Mouse (Mus musculus): ENCODE data around the gene Baat. TPM values are rescaled to one million over a fixed set of nuclear protein-coding genes. Genes with fewer than 3 reads are reported as not detected.

Baat gene
- not detected in 2 replicates for polyA plus RNA-seq (2015; fragmentation: Nextera tagmentation; extraction: Ambion mirVana)

DNA sequence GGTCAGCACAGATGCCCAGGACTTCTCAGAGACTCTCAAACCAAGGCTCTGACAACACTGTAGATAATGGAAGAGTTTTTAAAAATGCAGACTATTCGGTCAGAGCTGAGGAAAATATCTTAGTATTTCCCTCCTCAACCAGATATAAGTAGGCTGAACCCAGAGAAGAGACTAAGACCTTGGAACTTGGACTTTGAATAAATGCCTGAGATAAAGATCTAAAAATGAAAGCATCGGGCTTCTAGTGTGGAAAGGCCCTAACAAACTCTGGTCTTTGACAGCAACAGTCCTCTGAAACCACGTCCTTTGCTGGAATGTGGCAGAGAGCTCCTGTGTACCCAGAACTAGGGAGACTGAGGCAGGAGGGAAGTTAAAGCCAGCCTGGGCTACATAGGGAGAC, at the start of gene Baat:
TSS of gene Baat (minus strand) at position 172 of the 400 bp plus-strand sequence.
- Histone ChIP-seq H3K27me3 (replicated peaks; ENCODE audit: control insufficient read depth, insufficient read depth, low read length) (no peaks in the 10 kb centered on the region), H3K36me3 (ENCODE audit: control insufficient read depth, insufficient read depth, low read length) (no peaks in the 10 kb centered on the region), H3K4me1 (ENCODE audit: control insufficient read depth, insufficient read depth, low read depth, low read length) (no peaks in the 10 kb centered on the region), H3K9me3 (ENCODE audit: control insufficient read depth, low read length) (no peaks in the 10 kb centered on the region), H3K27ac (ENCODE audit: low read depth, low read length) (no peak within 1 kb of the TSS), H3K4me2 (ENCODE audit: low read length) (no peak within 1 kb of the TSS), H3K4me3 (ENCODE audit: low read length) (no peak within 1 kb of the TSS), H3K9ac (ENCODE audit: low read depth, low read length) (no peak within 1 kb of the TSS)
- WGBS: 78% methylated on average over 3 of the region's 3 CpGs
- ATAC-seq: no peak

DNA sequence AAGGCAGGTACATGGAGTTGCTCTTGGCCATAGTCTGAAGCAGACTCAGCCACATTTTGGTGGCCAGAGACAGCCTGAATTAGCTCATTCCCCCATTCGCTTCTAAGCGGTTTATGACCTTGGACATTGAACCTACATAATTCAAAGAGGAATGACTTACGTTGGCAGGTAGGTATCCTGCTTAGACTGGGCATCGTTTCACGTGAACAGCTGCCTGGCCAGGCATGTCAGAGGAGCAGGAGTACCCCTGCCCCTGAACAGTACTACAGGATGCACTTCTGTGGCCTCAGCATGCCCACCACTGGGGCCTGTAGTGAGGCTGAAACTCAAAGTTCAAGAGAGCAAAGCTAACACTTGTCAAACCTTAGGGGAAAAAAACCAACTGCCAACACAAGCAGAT, 47.0 kb upstream of the Baat start:
- ATAC-seq: no peak
- Histone ChIP-seq H3K9ac (ENCODE audit: low read depth, low read length) (no peak overlapping the region), H3K36me3 (ENCODE audit: control insufficient read depth, insufficient read depth, low read length) (no peaks in the 10 kb centered on the region), H3K4me2 (ENCODE audit: low read length) (no peak overlapping the region), H3K4me3 (ENCODE audit: low read length) (no peak overlapping the region), H3K4me1 (ENCODE audit: control insufficient read depth, insufficient read depth, low read depth, low read length) (no peaks in the 10 kb centered on the region), H3K9me3 (ENCODE audit: control insufficient read depth, low read length) (no peaks in the 10 kb centered on the region), H3K27me3 (replicated peaks; ENCODE audit: control insufficient read depth, insufficient read depth, low read length) (no peaks in the 10 kb centered on the region), H3K27ac (ENCODE audit: low read depth, low read length) (no peak overlapping the region)
- WGBS: 85% methylated on average over 5 of the region's 5 CpGs

DNA sequence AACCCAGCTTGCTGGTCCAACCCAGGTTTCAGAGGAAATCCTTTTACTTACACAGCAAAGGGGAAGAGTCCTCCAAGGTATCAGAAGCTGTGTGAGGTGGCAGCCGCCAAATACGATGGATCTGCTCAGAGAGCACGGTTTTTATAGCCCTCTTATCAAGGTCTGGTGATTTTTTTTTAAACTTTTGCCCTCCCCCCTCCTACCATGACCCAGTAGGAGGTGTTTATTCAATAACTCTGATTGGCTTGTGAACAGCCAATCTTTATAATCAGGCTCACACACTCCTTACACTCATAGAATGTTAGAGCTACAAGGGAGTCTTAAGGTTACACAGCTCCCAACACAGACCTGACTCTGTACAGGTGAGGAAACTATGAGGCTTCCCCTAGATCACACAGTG, 43.0 kb upstream of the Baat start, which contains the start of gene Aldob:
TSS of gene Aldob (minus strand) at position 164 of the 400 bp plus-strand sequence.
- no peaks in the 10 kb centered on the region for H3K27me3 ChIP-seq (replicated peaks; ENCODE audit: control insufficient read depth, insufficient read depth, low read length)
- no peak within 1 kb of the TSS for H3K27ac ChIP-seq (ENCODE audit: low read depth, low read length)
- WGBS: 71% methylated on average over 3 of the region's 3 CpGs
- no peak within 1 kb of the TSS for H3K4me2 ChIP-seq (ENCODE audit: low read length)
- H3K4me1 ChIP-seq (ENCODE audit: control insufficient read depth, insufficient read depth, low read depth, low read length): no peaks in the 10 kb centered on the region
- no peaks in the 10 kb centered on the region for H3K36me3 ChIP-seq (ENCODE audit: control insufficient read depth, insufficient read depth, low read length)
- no peaks in the 10 kb centered on the region for H3K9me3 ChIP-seq (ENCODE audit: control insufficient read depth, low read length)
- no peak within 1 kb of the TSS for H3K9ac ChIP-seq (ENCODE audit: low read depth, low read length)
- ATAC-seq: no peak
- no peak within 1 kb of the TSS for H3K4me3 ChIP-seq (ENCODE audit: low read length)

DNA sequence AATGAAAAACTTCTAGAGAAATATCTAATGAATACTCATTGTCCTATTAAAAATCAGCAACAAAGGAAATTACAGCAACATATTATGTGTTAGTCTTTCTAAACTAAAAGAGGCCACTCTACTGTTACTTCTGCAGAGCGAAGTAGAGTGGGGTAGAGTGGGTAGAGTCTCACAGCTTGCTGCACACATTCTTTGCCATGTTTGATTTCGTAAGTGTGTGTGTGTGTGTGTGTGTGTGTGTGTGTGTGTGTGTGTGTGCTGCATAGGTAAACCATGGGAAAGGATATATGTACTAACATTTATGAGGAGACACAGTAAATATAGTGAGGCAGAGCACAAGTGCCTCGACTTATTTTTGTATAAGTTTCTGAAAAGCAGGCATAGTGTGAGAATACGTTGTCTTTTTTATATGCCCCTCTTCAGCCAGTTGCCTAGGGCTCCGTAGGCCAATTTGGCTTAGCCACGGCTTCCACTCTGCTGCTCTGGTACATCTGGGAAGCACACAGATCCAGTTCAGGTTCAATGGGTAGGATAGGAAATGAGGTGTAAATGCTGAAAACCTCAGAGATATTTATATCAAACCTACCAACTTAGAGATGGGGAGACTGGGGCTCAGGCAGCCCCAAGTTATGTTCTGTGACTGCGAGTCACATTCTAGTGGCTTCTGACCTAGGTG, 41.3 kb upstream of the Baat start:
- 84% methylated on average over 7 of the region's 7 CpGs for WGBS
- Histone ChIP-seq H3K4me3 (ENCODE audit: low read length) (no peak overlapping the region), H3K9me3 (ENCODE audit: control insufficient read depth, low read length) (no peaks in the 10 kb centered on the region), H3K36me3 (ENCODE audit: control insufficient read depth, insufficient read depth, low read length) (no peaks in the 10 kb centered on the region), H3K27me3 (replicated peaks; ENCODE audit: control insufficient read depth, insufficient read depth, low read length) (no peaks in the 10 kb centered on the region), H3K9ac (ENCODE audit: low read depth, low read length) (no peak overlapping the region), H3K27ac (ENCODE audit: low read depth, low read length) (no peak overlapping the region), H3K4me1 (ENCODE audit: control insufficient read depth, insufficient read depth, low read depth, low read length) (no peaks in the 10 kb centered on the region), H3K4me2 (ENCODE audit: low read length) (no peak overlapping the region)
- no peak for ATAC-seq

DNA sequence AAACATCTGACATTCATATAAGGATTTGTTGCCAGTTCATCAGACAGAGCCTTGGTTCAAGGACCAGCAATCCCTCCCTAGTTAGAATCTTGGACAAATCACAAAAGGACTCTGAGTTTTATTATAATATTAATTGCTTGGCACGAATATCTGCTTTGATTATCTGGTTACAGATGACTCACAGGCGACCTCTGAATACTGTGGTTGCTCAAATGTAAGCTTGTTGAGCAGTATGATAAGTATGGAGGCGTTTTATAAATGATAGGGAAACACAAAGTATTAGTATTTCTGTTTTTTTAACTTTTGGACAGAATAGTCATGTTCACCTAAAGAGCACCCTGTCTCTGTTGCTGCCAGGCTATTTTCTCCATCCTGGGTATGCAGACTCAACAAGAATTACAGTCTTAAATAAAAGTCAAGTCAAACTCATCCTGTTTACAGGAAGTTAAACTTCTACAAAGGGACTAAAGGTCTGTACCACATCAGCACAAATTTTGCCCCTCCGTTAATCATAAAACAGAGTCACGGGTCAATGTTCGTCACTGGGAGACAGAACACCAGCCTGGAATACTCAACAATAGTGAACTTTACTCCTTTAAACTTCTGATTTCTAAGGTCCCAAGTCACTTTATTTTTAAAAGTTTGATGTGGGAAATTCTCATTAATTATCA, 40.7 kb upstream of the Baat start:
- no peak for ATAC-seq
- Histone ChIP-seq H3K4me3 (ENCODE audit: low read length) (no peak overlapping the region), H3K9me3 (ENCODE audit: control insufficient read depth, low read length) (no peaks in the 10 kb centered on the region), H3K36me3 (ENCODE audit: control insufficient read depth, insufficient read depth, low read length) (no peaks in the 10 kb centered on the region), H3K9ac (ENCODE audit: low read depth, low read length) (no peak overlapping the region), H3K27me3 (replicated peaks; ENCODE audit: control insufficient read depth, insufficient read depth, low read length) (no peaks in the 10 kb centered on the region), H3K4me2 (ENCODE audit: low read length) (no peak overlapping the region), H3K4me1 (ENCODE audit: control insufficient read depth, insufficient read depth, low read depth, low read length) (no peaks in the 10 kb centered on the region), H3K27ac (ENCODE audit: low read depth, low read length) (no peak overlapping the region)
- 74% methylated on average over 6 of the region's 6 CpGs for WGBS

DNA sequence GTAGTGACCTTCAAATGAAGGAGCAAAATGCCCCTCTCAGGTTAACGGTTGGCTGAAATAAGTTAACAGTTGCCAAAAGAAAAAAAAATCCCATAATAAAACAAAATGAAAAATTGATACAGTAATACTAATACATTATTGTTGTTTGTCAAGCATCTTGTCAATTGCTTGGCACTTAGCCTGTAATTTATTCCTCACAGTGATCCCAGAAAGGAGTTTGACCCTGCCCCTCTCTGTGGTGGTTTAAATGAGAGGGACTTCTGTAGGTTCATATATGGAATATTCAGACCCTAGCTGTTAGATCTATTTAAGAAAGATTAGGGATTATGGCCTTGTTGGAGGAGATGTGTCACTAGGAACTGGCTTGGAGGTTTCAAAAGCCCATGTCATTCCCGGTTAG, 39.7 kb upstream of the Baat start:
- Histone ChIP-seq H3K36me3 (ENCODE audit: control insufficient read depth, insufficient read depth, low read length) (no peaks in the 10 kb centered on the region), H3K4me1 (ENCODE audit: control insufficient read depth, insufficient read depth, low read depth, low read length) (no peaks in the 10 kb centered on the region), H3K4me3 (ENCODE audit: low read length) (no peak overlapping the region), H3K27me3 (replicated peaks; ENCODE audit: control insufficient read depth, insufficient read depth, low read length) (no peaks in the 10 kb centered on the region), H3K4me2 (ENCODE audit: low read length) (no peak overlapping the region), H3K27ac (ENCODE audit: low read depth, low read length) (no peak overlapping the region), H3K9ac (ENCODE audit: low read depth, low read length) (no peak overlapping the region), H3K9me3 (ENCODE audit: control insufficient read depth, low read length) (no peaks in the 10 kb centered on the region)
- WGBS: 91% methylated on average over 2 of the region's 2 CpGs
- ATAC-seq: no peak

DNA sequence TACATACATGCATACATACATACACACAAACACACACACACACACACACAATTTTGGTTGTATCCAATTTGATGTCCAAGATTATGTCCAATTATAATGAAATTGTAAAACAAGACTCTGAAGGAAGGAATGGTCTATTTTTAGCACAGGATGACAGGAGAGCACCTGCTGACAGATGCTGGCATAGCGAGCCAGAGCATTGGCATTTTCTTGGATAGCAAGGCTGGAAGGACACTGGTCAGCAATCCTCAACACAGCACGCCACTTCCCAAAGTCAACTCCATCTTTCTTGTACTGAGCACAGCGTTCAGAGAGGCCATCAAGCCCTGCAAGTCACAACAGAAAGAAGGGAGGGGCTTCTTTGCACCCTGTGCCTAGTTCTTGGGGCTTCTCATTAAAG, 34.6 kb upstream of the Baat start:
- H3K27ac ChIP-seq (ENCODE audit: low read depth, low read length): no peak overlapping the region

DNA sequence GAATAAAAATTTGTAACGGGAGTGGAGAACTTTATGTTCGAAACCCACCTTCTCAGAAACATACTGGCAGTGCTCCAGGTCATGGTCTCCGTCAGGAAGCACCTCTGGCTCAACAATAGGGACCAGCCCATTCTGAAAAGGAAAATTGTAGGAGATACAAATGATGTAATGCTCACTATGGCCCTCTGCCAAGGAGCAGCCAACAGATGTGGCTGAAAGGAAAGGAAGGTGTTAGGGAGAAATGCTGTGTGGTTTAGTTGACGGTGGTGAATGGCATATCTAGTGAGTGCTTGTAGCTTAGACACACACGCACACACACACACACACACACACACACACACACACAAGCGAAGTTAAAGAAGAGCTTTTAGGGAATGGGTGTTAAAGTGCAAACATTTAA, 33.3 kb upstream of the Baat start:
- Histone ChIP-seq H3K4me1 (ENCODE audit: control insufficient read depth, insufficient read depth, low read depth, low read length) (no peaks in the 10 kb centered on the region), H3K4me2 (ENCODE audit: low read length) (no peak overlapping the region), H3K4me3 (ENCODE audit: low read length) (no peak overlapping the region), H3K27ac (ENCODE audit: low read depth, low read length) (no peak overlapping the region), H3K9ac (ENCODE audit: low read depth, low read length) (no peak overlapping the region), H3K9me3 (ENCODE audit: control insufficient read depth, low read length) (no peaks in the 10 kb centered on the region), H3K36me3 (ENCODE audit: control insufficient read depth, insufficient read depth, low read length) (no peaks in the 10 kb centered on the region), H3K27me3 (replicated peaks; ENCODE audit: control insufficient read depth, insufficient read depth, low read length) (no peaks in the 10 kb centered on the region)
- no peak for ATAC-seq
- 68% methylated on average over 6 of the region's 6 CpGs for WGBS

More for the DNA sequence above, 34.6 kb upstream of the Baat start:
- Histone ChIP-seq H3K4me1 (ENCODE audit: control insufficient read depth, insufficient read depth, low read depth, low read length) (no peaks in the 10 kb centered on the region), H3K27me3 (replicated peaks; ENCODE audit: control insufficient read depth, insufficient read depth, low read length) (no peaks in the 10 kb centered on the region), H3K4me2 (ENCODE audit: low read length) (no peak overlapping the region), H3K9me3 (ENCODE audit: control insufficient read depth, low read length) (no peaks in the 10 kb centered on the region), H3K9ac (ENCODE audit: low read depth, low read length) (no peak overlapping the region), H3K4me3 (ENCODE audit: low read length) (no peak overlapping the region), H3K36me3 (ENCODE audit: control insufficient read depth, insufficient read depth, low read length) (no peaks in the 10 kb centered on the region)
- ATAC-seq: no peak
- 76% methylated on average over 3 of the region's 3 CpGs for WGBS

DNA sequence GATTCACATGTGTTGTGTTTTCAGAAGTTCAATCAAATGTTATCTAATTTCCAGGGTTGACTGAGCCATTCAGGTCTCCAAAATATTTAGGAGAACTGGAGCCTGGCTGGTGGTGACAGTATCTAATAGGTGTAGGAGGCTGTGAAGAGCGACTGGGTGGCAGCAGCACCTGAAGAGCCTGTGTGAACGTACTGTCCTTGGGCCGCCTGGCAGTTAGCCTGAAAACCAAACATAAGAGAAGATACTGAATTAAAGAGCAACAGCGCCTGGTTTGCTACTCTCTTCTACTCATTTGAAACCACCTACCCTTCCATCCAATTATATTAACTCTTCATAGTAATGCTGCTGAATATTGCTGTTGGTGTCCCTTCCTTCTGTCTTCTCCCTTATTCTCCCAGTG, 30.3 kb upstream of the Baat start:
- no peaks in the 10 kb centered on the region for H3K27me3 ChIP-seq (replicated peaks; ENCODE audit: control insufficient read depth, insufficient read depth, low read length)
- H3K4me2 ChIP-seq (ENCODE audit: low read length): no peak overlapping the region

More for the DNA sequence above, 30.3 kb upstream of the Baat start:
- Histone ChIP-seq H3K27ac (ENCODE audit: low read depth, low read length) (no peak overlapping the region), H3K36me3 (ENCODE audit: control insufficient read depth, insufficient read depth, low read length) (peaks cover 9% of the 10 kb centered on the region; the same call in 1 of the 2 replicates), H3K4me3 (ENCODE audit: low read length) (no peak overlapping the region), H3K9me3 (ENCODE audit: control insufficient read depth, low read length) (no peaks in the 10 kb centered on the region; the same call in 1 of the 2 replicates), H3K4me1 (ENCODE audit: control insufficient read depth, insufficient read depth, low read depth, low read length) (no peaks in the 10 kb centered on the region), H3K9ac (ENCODE audit: low read depth, low read length) (no peak overlapping the region)
- no peak for ATAC-seq
- WGBS: 85% methylated on average over 4 of the region's 4 CpGs
